Mouse (Mus musculus) myocyte (in vitro differentiated cells): ENCODE data around the gene B3gntl1. TPM values are rescaled to one million over a fixed set of nuclear protein-coding genes. Genes with fewer than 3 reads are reported as not detected.

Experiments
- H3K27me3 ChIP-seq: one replicate; pipeline ENCODE4 v1.6.1; 2011; ENCODE audit not compliant: control insufficient read depth, insufficient read depth, insufficient read length
- H3K36me3 ChIP-seq: one replicate; pipeline ENCODE4 v1.6.1; 2011; ENCODE audit not compliant: control insufficient read depth, insufficient read depth
- H3K4me2 ChIP-seq: one replicate; pipeline ENCODE4 v1.6.1; 2011; ENCODE audit warnings: low read depth, control low read depth
- H3K4me3 ChIP-seq: one replicate; pipeline ENCODE4 v1.5.1; 2011; ENCODE audit warnings: mild to moderate bottlenecking, control low read depth, moderate library complexity
- H3K79me2 ChIP-seq: one replicate; pipeline ENCODE4 v1.6.1; 2011; ENCODE audit not compliant: control insufficient read depth, insufficient read depth
- H3ac ChIP-seq: one replicate; pipeline ENCODE4 v1.6.1; 2011; ENCODE audit not compliant: control insufficient read depth, insufficient read length
- CEBPB ChIP-seq: IDR thresholded peaks from 2 replicates; pipeline ENCODE4 v1.6.1; 2011; ENCODE audit warnings: mild to moderate bottlenecking, moderate library complexity; ENCODE audit not compliant: poor library complexity, insufficient read depth, severe bottlenecking
- E2F4 ChIP-seq: IDR thresholded peaks from one replicate; pipeline ENCODE4 v1.6.1; 2011; ENCODE audit warnings: mild to moderate bottlenecking, control low read depth, moderate library complexity; ENCODE audit not compliant: insufficient read depth
- MAX ChIP-seq: IDR thresholded peaks from one replicate; pipeline ENCODE4 v1.6.1; 2011; ENCODE audit warnings: low read depth, mild to moderate bottlenecking, control low read depth
- MYOD1 ChIP-seq, 3 experiments: IDR thresholded peaks; one replicate each; pipeline ENCODE4 v1.6.1; 2011; ENCODE audit warnings: control low read depth in 2 of 3, low read depth in 2 of 3, mild to moderate bottlenecking in 2 of 3, moderate library complexity in 1 of 3; ENCODE audit not compliant: insufficient read length in 2 of 3, control insufficient read depth in 1 of 3
- MYOG ChIP-seq, 3 experiments: IDR thresholded peaks; one replicate each; pipeline ENCODE4 v1.6.1; 2011; ENCODE audit warnings: control low read depth in 2 of 3, low read depth in 2 of 3, mild to moderate bottlenecking in 2 of 3; ENCODE audit not compliant: insufficient read length in 2 of 3, control insufficient read depth in 1 of 3, insufficient read depth in 1 of 3
- POLR2A ChIP-seq: IDR thresholded peaks from one replicate; pipeline ENCODE4 v1.6.1; 2011; ENCODE audit warnings: low read depth, mild to moderate bottlenecking, control low read depth, moderate library complexity; ENCODE audit not compliant: insufficient read length
- POLR2AphosphoS2 ChIP-seq: IDR thresholded peaks from one replicate; pipeline ENCODE4 v1.6.1; 2011; ENCODE audit warnings: low read depth, control low read depth; ENCODE audit not compliant: insufficient read length
- REST ChIP-seq: IDR thresholded peaks from one replicate; pipeline ENCODE4 v1.6.1; 2011; ENCODE audit warnings: mild to moderate bottlenecking, control low read depth, moderate library complexity; ENCODE audit not compliant: insufficient read depth, insufficient read length
- SRF ChIP-seq: IDR thresholded peaks from one replicate; pipeline ENCODE4 v1.6.1; 2011; ENCODE audit warnings: low read depth; ENCODE audit not compliant: control insufficient read depth, insufficient read length
- TCF12 ChIP-seq: IDR thresholded peaks from one replicate; pipeline ENCODE4 v1.6.1; 2011; ENCODE audit warnings: mild to moderate bottlenecking, control low read depth; ENCODE audit not compliant: poor library complexity, insufficient read depth, severe bottlenecking
- TCF3 ChIP-seq: IDR thresholded peaks from one replicate; pipeline ENCODE4 v1.6.1; 2011; ENCODE audit warnings: low read depth, control low read depth; ENCODE audit not compliant: insufficient read length
- USF1 ChIP-seq: IDR thresholded peaks from one replicate; pipeline ENCODE4 v1.6.1; 2011; ENCODE audit warnings: low read depth, mild to moderate bottlenecking, control low read depth, moderate library complexity
- polyA plus RNA-seq: library from polyadenylated mRNA; unstranded; fragments of >200 nt; fragmentation: generic; extraction: Trizol; gene quantifications from one replicate; pipeline ENCODE4 v1.2.1, GENCODE M21; 2012; ENCODE audit warnings: missing spikeins

Gene B3gntl1
- polyA plus RNA-seq, 1 experiment, result 5.4 TPM

DNA sequence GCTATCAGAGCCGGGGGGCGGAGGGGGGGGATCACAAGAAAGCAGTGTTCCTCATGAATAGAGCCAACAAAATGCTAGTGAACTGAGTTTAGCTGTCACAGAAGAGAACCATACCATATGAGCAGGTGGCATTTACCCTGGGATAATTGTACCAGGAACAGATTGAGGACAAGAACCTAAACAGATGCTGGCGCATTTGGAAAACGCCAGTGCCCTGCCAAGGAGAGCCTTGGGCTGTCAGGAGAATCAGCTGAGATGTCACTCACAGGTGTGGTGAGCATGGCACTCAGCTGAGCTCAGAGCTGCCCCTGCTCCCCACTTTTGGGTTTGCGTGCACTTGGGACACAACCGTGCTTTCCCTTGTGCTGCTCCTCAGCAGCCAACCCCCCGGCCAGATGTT, 41.5 kb downstream of the B3gntl1 start:
- Histone ChIP-seq H3K79me2 (no peaks in the 10 kb centered on the region), H3ac (no peak overlapping the region), H3K4me2 (no peak overlapping the region), H3K27me3 (no peaks in the 10 kb centered on the region), H3K4me3 (no peak overlapping the region), H3K36me3 (peaks cover 11% of the 10 kb centered on the region)
- TF ChIP-seq TCF12 (no peak), MAX (no peak), USF1 (no peak), POLR2A (no peak), MYOD1 (IDR thresholded peaks at IDR 0.05; ENCODE audit: control insufficient read depth in 1 of 3, insufficient read length in 2 of 3, low read depth in 2 of 3) (no peak), SRF (no peak), CEBPB (no peak), REST (no peak), TCF3 (no peak), POLR2AphosphoS2 (no peak), MYOG (IDR thresholded peaks at IDR 0.05; ENCODE audit: control insufficient read depth in 1 of 3, insufficient read depth in 1 of 3, insufficient read length in 2 of 3, low read depth in 2 of 3) (no peak), E2F4 (no peak)

- H3K4me2 ChIP-seq, result no peak overlapping the region
- H3K27me3 ChIP-seq, result no peaks in the 10 kb centered on the region
These were observed 42.5 kb downstream of the B3gntl1 start for GRCm38 (mm10) chr11:121630406-121630805.

DNA sequence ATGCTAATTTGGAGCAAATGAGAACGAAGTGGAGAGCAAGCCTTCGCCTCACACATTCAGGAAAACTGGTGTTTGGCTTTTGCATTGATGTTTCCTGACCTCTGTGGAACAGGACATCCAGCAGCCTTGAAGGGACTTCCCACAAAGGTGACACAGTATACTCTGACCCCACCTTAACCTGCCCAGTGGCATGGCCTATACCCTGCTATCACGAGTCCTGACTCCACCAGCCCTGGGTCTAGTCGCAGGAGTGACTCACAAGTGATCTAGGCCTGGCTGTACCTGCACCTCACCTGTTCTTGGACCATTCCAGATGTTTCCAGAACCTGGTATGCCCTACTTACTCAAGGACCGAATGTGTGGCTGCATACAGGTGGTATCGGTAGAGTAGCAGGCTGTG, 43.4 kb downstream of the B3gntl1 start:
- Histone ChIP-seq H3K27me3 (no peaks in the 10 kb centered on the region), H3K4me3 (no peak overlapping the region), H3K36me3 (peaks cover 14% of the 10 kb centered on the region), H3K79me2 (no peaks in the 10 kb centered on the region), H3ac (no peak overlapping the region), H3K4me2 (no peak overlapping the region)
- TF ChIP-seq SRF (no peak), TCF3 (no peak), CEBPB (no peak), MYOD1 (IDR thresholded peaks at IDR 0.05; ENCODE audit: control insufficient read depth in 1 of 3, insufficient read length in 2 of 3, low read depth in 2 of 3) (no peak), E2F4 (no peak), TCF12 (no peak), USF1 (no peak), POLR2AphosphoS2 (no peak)

More at GRCm38 (mm10) chr11:121630406-121630805, 42.5 kb downstream of the B3gntl1 start:
- H3K79me2 ChIP-seq, result no peaks in the 10 kb centered on the region
- TF ChIP-seq MAX, result no peak
- no peak for TF ChIP-seq SRF
- TF ChIP-seq TCF3, result no peak
- no peak for TF ChIP-seq REST
- TF ChIP-seq MYOD1 (IDR thresholded peaks at IDR 0.05; ENCODE audit: control insufficient read depth in 1 of 3, insufficient read length in 2 of 3, low read depth in 2 of 3), result no peak
- TF ChIP-seq POLR2A, result no peak
- no peak for TF ChIP-seq POLR2AphosphoS2
- no peak for TF ChIP-seq MYOG (IDR thresholded peaks at IDR 0.05; ENCODE audit: control insufficient read depth in 1 of 3, insufficient read depth in 1 of 3, insufficient read length in 2 of 3, low read depth in 2 of 3)
- no peak for TF ChIP-seq CEBPB
- no peak for TF ChIP-seq E2F4
- TF ChIP-seq TCF12, result no peak
- no peak for TF ChIP-seq USF1
- H3K36me3 ChIP-seq, result peaks cover 14% of the 10 kb centered on the region
- H3ac ChIP-seq, result no peak overlapping the region
- no peak overlapping the region for H3K4me3 ChIP-seq

DNA sequence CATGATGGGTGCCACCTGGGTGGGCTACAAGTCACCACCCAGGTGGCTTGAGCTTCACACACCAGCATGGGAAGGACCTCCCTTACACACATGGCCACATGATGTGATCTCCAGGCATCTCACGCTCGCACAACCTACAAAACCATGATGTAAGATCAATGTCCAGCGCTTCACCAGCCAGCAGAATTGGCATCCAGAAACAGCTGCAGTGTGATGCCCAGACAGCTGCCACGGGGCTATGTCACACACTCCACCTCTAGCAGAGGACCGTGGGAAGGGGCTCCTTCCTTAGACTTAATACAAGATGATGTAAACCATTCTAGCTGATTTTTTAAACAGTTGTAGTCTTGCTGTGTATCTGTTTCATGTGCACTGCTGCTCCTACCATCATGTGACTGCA, 45.4 kb downstream of the B3gntl1 start:
- H3K36me3 ChIP-seq, result peaks cover 11% of the 10 kb centered on the region
- H3ac ChIP-seq, result no peak overlapping the region
- no peaks in the 10 kb centered on the region for H3K27me3 ChIP-seq
- H3K79me2 ChIP-seq, result no peaks in the 10 kb centered on the region
- H3K4me3 ChIP-seq, result no peak overlapping the region
- no peak overlapping the region for H3K4me2 ChIP-seq
- peak in 2 of 3 experiments; percentile 39 to 65 for TF ChIP-seq MYOG (IDR thresholded peaks at IDR 0.05; ENCODE audit: control insufficient read depth in 1 of 3, insufficient read depth in 1 of 3, insufficient read length in 2 of 3, low read depth in 2 of 3)
- no peak for TF ChIP-seq POLR2A
- peak in 2 of 3 experiments; percentile 38 to 72 for TF ChIP-seq MYOD1 (IDR thresholded peaks at IDR 0.05; ENCODE audit: control insufficient read depth in 1 of 3, insufficient read length in 2 of 3, low read depth in 2 of 3)
- TF ChIP-seq E2F4, result no peak

- H3K36me3 ChIP-seq, result peaks cover 11% of the 10 kb centered on the region
- TF ChIP-seq REST (no peak), MYOG (IDR thresholded peaks at IDR 0.05; ENCODE audit: control insufficient read depth in 1 of 3, insufficient read depth in 1 of 3, insufficient read length in 2 of 3, low read depth in 2 of 3) (no peak), TCF3 (no peak), SRF (no peak), POLR2A (no peak), MAX (no peak), POLR2AphosphoS2 (no peak), E2F4 (no peak), TCF12 (no peak), CEBPB (no peak), MYOD1 (IDR thresholded peaks at IDR 0.05; ENCODE audit: control insufficient read depth in 1 of 3, insufficient read length in 2 of 3, low read depth in 2 of 3) (no peak), USF1 (no peak)
These were observed 47.9 kb downstream of the B3gntl1 start for GRCm38 (mm10) chr11:121625007-121625406.

More at GRCm38 (mm10) chr11:121625007-121625406, 47.9 kb downstream of the B3gntl1 start:
- Histone ChIP-seq H3K79me2 (no peaks in the 10 kb centered on the region), H3K27me3 (no peaks in the 10 kb centered on the region), H3ac (no peak overlapping the region), H3K4me3 (no peak overlapping the region), H3K4me2 (no peak overlapping the region)
